Mouse (Mus musculus) hindbrain, embryonic 16.5 days (tissue): ENCODE results near the gene Dpp7. TPM values are rescaled to one million over a fixed set of nuclear protein-coding genes. Genes with fewer than 3 reads are reported as not detected.

Source experiments
- ATAC-seq: fragments of 200-750 bp; cut with Nextera tagmentation; 2 replicates; pipeline ENCODE4 v1.8.0; 2017; ENCODE audit warnings: moderate TSS enrichment, moderate library complexity
- H3K27ac ChIP-seq: fragments of 300-500 bp; sonication (generic); 2 replicates; pipeline ENCODE4 v1.5.1; 2014; ENCODE audit warnings: low read depth, mild to moderate bottlenecking, control low read depth, low read length, moderate library complexity
- H3K27me3 ChIP-seq: fragments of 300-500 bp; sonication (generic); replicated peaks from 2 replicates; pipeline ENCODE4 v1.6.1; 2014; ENCODE audit warnings: low read length; ENCODE audit not compliant: control insufficient read depth, insufficient read depth
- H3K36me3 ChIP-seq: fragments of 300-500 bp; sonication (generic); 2 replicates; pipeline ENCODE4 v1.6.1; 2014; ENCODE audit warnings: mild to moderate bottlenecking, low read length, moderate library complexity, mixed read lengths; ENCODE audit not compliant: control insufficient read depth, insufficient read depth
- H3K4me1 ChIP-seq: fragments of 300-500 bp; sonication (generic); 2 replicates; pipeline ENCODE4 v1.6.1; 2014; ENCODE audit warnings: low read depth, low read length; ENCODE audit not compliant: control insufficient read depth, insufficient read depth
- H3K4me2 ChIP-seq: fragments of 300-500 bp; sonication (generic); 2 replicates; pipeline ENCODE4 v1.6.1; 2014; ENCODE audit warnings: mild to moderate bottlenecking, low read length, control low read depth, moderate library complexity
- H3K4me3 ChIP-seq: fragments of 300-500 bp; sonication (generic); 2 replicates; pipeline ENCODE4 v1.5.1; 2014; ENCODE audit warnings: mild to moderate bottlenecking, low read length, control low read depth, moderate library complexity
- H3K9ac ChIP-seq: fragments of 300-500 bp; sonication (generic); 2 replicates; pipeline ENCODE4 v1.6.1; 2014; ENCODE audit warnings: low read depth, mild to moderate bottlenecking, control low read depth, low read length, moderate library complexity
- H3K9me3 ChIP-seq: fragments of 300-500 bp; sonication (generic); 2 replicates; pipeline ENCODE4 v1.6.1; 2014; ENCODE audit warnings: mild to moderate bottlenecking, low read length, moderate library complexity; ENCODE audit not compliant: control insufficient read depth
- WGBS: fragments of 180-500 bp; shearing (Covaris S2); extraction: QIAGEN DNeasy Blood & Tissue Kit; methylation state at CpG from one replicate; pipeline ENCODE4 v1.1.7; 2014; 5-methylcytosine and 5-hydroxymethylcytosine counted together
- polyA plus RNA-seq: library from polyadenylated mRNA; unstranded; fragments of >200 nt; fragmentation: Nextera tagmentation; extraction: Ambion mirVana; gene quantifications from 2 replicates; pipeline ENCODE4 v1.2.1, GENCODE M21; 2015

Gene Dpp7
- polyA plus RNA-seq, 1 experiment from 2014 or later, result 27.8 TPM

DNA sequence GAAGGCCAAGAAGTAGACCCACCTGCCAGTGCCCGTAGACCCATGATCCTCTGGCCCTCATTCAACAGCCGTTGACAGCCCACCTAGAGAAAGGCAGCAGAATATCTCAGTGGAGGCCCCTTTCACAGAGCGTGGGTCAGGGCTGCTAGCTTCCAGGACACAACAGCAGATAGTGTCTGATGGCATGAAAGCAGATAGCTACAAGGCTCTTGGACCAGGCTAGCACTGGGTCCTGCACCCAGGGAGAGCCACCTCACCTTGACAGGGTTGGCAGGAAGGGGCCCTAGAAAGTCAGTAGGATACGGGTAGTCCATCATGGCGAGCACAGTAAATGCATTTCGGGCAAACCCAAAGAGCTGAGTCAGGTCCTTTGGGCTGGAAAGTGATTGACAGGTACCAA lies 1.9 kb downstream of the Dpp7 start:
- no peak overlapping the region for H3K4me2 ChIP-seq
- no peak overlapping the region for H3K9ac ChIP-seq
- no peak overlapping the region for H3K27ac ChIP-seq
- peaks cover 19% of the 10 kb centered on the region for H3K36me3 ChIP-seq
- no peaks in the 10 kb centered on the region for H3K9me3 ChIP-seq
- no peak for ATAC-seq
- no peaks in the 10 kb centered on the region for H3K27me3 ChIP-seq
- WGBS, result 84% methylated on average over 6 of the region's 6 CpGs
- peaks cover 18% of the 10 kb centered on the region for H3K4me1 ChIP-seq
- no peak overlapping the region for H3K4me3 ChIP-seq

DNA sequence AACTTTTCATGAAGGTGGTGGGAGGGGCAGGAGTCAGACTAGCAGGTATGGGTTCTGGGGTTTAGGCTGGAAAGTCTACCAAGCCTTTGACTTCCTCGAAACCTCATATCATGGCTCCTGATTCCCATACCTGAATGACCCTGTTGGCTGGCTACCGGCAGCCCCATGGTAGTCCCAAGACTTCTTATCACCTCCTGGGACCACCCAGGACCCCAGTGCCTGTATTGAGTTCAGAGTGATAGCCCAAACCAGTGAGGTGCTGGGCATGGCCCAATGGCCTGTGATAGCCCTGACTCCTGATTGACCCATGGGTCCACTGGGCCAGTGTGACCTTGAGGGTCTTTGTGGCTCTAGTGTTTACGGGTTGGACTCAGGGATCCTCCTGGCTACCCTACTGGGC lies 5.5 kb downstream of the Dpp7 start:
- no peak for ATAC-seq
- peaks cover 37% of the 10 kb centered on the region for H3K36me3 ChIP-seq
- no peak overlapping the region for H3K9ac ChIP-seq
- H3K4me2 ChIP-seq, result no peak overlapping the region
- no peak overlapping the region for H3K27ac ChIP-seq
- no peak overlapping the region for H3K4me3 ChIP-seq
- H3K4me1 ChIP-seq, result peaks cover 7% of the 10 kb centered on the region
- H3K9me3 ChIP-seq, result no peaks in the 10 kb centered on the region
- H3K27me3 ChIP-seq, result no peaks in the 10 kb centered on the region
- WGBS, result 98% methylated on average over 3 of the region's 3 CpGs

DNA sequence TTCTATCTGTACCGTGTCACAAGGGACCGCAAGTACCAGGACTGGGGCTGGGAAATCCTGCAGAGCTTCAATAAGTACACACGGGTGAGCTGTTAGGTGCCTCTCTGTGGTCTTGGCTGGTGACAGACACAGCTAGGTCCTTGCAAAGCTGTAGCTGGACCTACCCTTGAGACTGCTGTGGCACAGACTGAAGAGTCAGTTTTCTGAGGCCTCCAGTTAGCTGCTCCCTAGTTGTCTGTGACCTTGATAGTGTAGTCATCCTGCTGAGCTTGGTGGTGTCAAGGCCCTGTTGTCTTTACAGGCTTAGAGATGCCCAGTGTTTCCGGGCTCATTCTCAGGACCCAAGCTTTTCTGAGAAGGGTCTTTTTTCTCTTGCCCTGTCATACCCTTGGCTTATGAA lies 6.7 kb downstream of the Dpp7 start:
- peaks cover 43% of the 10 kb centered on the region for H3K36me3 ChIP-seq
- H3K4me2 ChIP-seq, result no peak overlapping the region
- H3K4me1 ChIP-seq, result no peaks in the 10 kb centered on the region
- no peak overlapping the region for H3K27ac ChIP-seq
- no peak overlapping the region for H3K4me3 ChIP-seq
- 98% methylated on average over 4 of the region's 4 CpGs for WGBS
- ATAC-seq, result no peak
- no peaks in the 10 kb centered on the region for H3K27me3 ChIP-seq
- no peaks in the 10 kb centered on the region for H3K9me3 ChIP-seq
- no peak overlapping the region for H3K9ac ChIP-seq

DNA sequence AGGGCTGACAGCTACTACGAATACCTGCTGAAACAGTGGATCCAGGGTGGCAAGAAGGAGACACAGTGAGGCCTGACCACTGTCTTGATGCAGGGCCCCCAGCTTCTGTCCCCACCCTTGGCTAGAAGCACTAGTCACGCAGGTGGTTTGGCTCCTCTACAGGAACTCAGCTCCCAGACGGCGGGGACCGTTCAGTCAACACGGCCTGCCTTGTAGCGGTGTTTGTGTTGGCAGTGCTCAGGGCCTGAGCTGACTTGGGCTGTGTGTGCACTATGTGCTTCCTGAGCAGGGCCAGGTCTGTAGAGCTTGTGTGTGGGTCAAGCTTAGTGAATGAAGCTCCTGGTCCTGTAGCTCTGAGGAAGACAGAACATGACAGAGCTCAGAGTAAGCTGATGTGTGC lies 8.0 kb downstream of the Dpp7 start:
- Histone ChIP-seq H3K36me3 (peaks cover 54% of the 10 kb centered on the region), H3K9me3 (no peaks in the 10 kb centered on the region), H3K27me3 (no peaks in the 10 kb centered on the region), H3K27ac (no peak overlapping the region), H3K4me1 (no peaks in the 10 kb centered on the region), H3K4me2 (no peak overlapping the region), H3K9ac (no peak overlapping the region), H3K4me3 (no peak overlapping the region)
- WGBS, result 90% methylated on average over 7 of the region's 7 CpGs
- ATAC-seq, result no peak

DNA sequence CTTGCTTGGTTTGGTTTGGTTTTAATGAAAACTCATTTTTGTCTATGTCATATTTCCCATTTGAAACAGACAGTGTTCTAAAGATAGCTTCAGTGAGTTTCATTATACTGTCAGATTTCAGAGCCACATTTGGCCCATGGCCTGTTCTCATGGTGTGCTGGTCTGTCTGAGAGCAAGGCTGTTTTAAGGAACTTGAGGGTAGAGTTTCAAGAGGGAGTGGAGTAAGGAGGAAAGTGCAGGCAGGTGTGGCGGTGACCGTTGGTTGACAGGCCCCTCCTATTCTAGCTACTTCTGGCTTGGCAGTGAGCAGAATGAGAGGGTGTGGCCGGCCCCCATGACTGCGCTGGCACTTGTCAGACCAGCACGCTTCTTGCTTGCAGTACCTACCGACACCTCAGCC lies 17.9 kb downstream of the Dpp7 start:
- no peak overlapping the region for H3K4me3 ChIP-seq
- no peak for ATAC-seq
- WGBS, result 86% methylated on average over 6 of the region's 6 CpGs

DNA sequence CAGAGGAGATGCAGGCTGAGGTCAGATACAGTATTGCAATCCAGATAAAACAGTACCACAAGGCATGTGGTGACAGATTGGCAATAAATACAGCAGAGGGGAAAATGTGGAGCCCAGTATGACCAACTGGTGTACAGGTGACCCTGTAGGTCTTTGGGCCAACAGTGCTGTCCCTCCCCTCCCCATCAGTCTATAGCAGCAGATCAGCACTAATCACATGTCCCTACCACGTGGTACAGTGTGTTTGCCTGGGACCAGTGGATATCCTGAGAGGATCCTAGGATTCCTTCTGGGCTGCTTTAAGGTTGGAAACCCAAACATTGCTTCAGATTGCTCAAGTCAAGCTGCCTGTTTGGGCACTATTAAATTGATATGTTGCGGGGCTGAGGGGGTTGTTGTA lies 22.6 kb downstream of the Dpp7 start:
- Histone ChIP-seq H3K4me1 (peaks cover 15% of the 10 kb centered on the region), H3K4me2 (peak overlapping the region; percentile 96), H3K4me3 (peak overlapping the region; percentile 94), H3K9me3 (no peaks in the 10 kb centered on the region), H3K27ac (no peak overlapping the region), H3K27me3 (no peaks in the 10 kb centered on the region), H3K36me3 (peaks cover 21% of the 10 kb centered on the region), H3K9ac (peak overlapping the region; percentile 96)
- no peak for ATAC-seq
- 72% methylated on average over 2 of the region's 2 CpGs for WGBS

More for the DNA sequence above, 17.9 kb downstream of the Dpp7 start:
- Histone ChIP-seq H3K36me3 (peaks cover 37% of the 10 kb centered on the region), H3K27ac (no peak overlapping the region), H3K9ac (no peak overlapping the region), H3K4me2 (no peak overlapping the region), H3K9me3 (no peaks in the 10 kb centered on the region), H3K27me3 (no peaks in the 10 kb centered on the region), H3K4me1 (peaks cover 6% of the 10 kb centered on the region)

DNA sequence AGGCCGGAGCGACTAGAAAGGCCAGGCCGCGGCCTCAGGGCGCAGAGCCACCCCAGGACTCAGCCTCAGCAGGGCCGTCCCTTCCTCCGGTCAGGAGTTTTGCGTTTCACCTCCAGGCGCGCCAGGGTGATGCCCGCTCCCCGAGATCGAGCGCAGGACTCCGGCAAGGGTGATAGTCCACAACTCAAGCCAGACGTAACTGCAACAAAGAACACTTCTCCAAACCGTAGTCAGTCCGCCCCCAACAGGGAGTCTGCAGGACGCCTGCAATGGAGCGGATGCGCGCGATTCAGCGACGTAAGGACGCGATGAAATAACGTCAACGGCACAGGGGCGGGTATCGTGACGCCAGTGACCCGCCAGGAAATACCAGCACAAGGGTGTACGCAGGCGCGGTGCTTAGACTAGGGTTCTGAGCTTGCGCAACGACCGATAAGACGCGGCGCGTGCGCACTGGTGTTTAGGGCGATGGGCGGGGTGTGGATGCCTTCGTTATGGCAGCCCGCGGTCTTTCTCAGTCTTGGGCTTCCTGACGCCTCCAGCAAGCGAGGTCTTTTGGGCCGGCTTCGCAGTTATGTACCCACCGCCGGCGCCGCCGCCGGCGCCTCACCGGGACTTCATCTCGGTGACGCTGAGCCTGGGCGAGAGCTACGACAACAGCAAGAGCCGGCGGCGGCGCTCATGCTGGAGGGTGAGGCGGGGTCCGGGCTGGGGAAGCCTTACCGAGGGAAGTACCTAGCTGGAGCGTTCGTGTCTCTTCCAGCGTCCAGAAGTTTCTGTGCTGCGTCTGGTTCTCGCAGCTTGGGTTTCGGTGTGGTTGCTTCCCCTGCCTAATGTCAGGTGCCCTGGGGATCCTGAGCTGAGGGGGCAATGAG lies 23.6 kb downstream of the Dpp7 start, which contains the start of gene Man1b1:
TSS of gene Man1b1 (plus strand) at position 53 of the 875 bp plus-strand sequence.
- no peaks in the 10 kb centered on the region for H3K27me3 ChIP-seq
- H3K4me2 ChIP-seq, result peak within 1 kb of the TSS; percentile 96
- peaks cover 15% of the 10 kb centered on the region for H3K4me1 ChIP-seq
- H3K4me3 ChIP-seq, result peak within 1 kb of the TSS; percentile 94
- peak within 1 kb of the TSS; percentile 88 for H3K27ac ChIP-seq
- peak; percentile 99 for ATAC-seq
- no peaks in the 10 kb centered on the region for H3K9me3 ChIP-seq
- peak within 1 kb of the TSS; percentile 96 for H3K9ac ChIP-seq
- H3K36me3 ChIP-seq, result peaks cover 11% of the 10 kb centered on the region
- WGBS, result under 1% methylated on average over 78 of the region's 78 CpGs

DNA sequence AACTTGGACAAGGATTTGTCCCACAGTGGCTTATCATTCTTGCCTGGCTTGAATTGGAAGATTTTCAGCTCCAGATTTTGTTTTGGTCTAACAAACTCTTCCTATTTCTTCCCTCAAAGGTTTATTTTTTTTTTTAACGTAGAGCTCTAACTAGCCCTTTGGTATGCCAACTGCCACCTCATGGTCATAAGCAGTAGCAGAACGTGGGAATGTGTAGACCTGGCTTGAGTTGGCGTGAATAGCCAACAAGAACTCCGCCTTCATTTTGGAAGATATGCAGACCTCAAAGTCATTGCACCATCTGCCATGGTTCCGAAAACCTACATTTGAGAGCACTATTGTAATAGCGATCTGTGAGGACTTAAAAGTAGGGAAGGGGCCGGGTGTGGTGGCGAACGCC lies 24.7 kb downstream of the Dpp7 start:
- Histone ChIP-seq H3K36me3 (0 out of 2 replicates have a peak, but pooled peaks cover 6% of the 10 kb centered on the region), H3K4me2 (peak overlapping the region; percentile 86), H3K4me1 (peaks cover 15% of the 10 kb centered on the region), H3K27ac (no peak overlapping the region), H3K9me3 (no peaks in the 10 kb centered on the region), H3K4me3 (peak overlapping the region; percentile 94), H3K27me3 (peaks cover 2% of the 10 kb centered on the region), H3K9ac (peak overlapping the region; percentile 80)
- ATAC-seq, result no peak
- WGBS, result 55% methylated on average over 9 of the region's 9 CpGs

DNA sequence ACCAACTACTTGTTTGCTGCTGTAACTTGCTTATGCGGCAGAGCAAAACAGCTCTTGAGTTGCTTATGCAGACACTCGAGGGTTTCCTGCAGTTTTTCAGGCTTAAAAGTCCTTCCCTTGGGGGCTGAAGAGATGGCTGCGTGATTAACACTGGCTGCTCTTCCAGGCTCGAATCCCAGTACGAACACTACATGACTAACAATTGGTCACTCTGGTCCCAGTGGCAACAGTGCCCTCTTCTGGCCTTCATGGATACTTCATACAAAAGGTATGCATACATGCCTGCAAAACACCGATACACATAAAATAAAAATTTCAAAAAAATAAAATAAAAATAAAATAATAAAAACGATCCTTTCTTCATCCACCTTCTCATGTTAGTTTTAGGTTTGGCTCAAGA lies 27.7 kb downstream of the Dpp7 start:
- 33% methylated on average over 7 of the region's 7 CpGs for WGBS

More for the DNA sequence above, 27.7 kb downstream of the Dpp7 start:
- ATAC-seq, result no peak
- Histone ChIP-seq H3K36me3 (no peaks in the 10 kb centered on the region), H3K9ac (no peak overlapping the region), H3K4me3 (no peak overlapping the region), H3K27me3 (peaks cover 5% of the 10 kb centered on the region), H3K4me1 (peaks cover 11% of the 10 kb centered on the region), H3K4me2 (no peak overlapping the region), H3K27ac (no peak overlapping the region), H3K9me3 (no peaks in the 10 kb centered on the region)
